Mouse (Mus musculus) gastrocnemius, adult 18-20 months (tissue): Measurements from ENCODE around the gene Avil. TPM values are rescaled to one million over a fixed set of nuclear protein-coding genes. Genes with fewer than 3 reads are reported as not detected.

Experiments
- DNase-seq: peaks from one replicate; pipeline ENCODE4 v3.0.0; 2021; ENCODE audit warnings: low spot score
- total RNA-seq, 2 experiments: library from RNA; stranded (reverse); gene quantifications; 2 replicates each; pipeline ENCODE4 v1.2.3; 2021

The Avil gene
- total RNA-seq, 2 experiments from 2014 or later: 2.9 to 3.6 TPM

DNA sequence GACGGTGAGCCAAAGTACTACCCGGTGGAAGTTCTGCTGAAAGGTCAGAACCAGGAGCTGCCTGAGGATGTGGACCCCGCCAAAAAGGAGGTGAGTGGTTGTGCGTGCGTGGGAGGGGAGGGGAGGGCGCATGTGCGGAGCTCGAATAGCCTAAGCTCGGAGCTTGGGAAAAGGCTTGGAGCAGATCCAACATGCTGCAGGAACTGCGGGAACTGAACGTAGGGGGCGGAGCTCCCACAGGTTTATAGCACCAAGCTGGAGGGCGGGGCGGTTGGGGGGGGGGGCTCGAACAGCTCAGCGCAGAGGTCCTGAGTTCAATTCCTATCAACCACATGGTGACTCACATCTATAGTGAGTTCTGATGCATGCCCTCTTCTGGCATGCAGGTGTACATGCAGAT, 17.9 kb downstream of the Avil start:
- no peak for DNase-seq

DNA sequence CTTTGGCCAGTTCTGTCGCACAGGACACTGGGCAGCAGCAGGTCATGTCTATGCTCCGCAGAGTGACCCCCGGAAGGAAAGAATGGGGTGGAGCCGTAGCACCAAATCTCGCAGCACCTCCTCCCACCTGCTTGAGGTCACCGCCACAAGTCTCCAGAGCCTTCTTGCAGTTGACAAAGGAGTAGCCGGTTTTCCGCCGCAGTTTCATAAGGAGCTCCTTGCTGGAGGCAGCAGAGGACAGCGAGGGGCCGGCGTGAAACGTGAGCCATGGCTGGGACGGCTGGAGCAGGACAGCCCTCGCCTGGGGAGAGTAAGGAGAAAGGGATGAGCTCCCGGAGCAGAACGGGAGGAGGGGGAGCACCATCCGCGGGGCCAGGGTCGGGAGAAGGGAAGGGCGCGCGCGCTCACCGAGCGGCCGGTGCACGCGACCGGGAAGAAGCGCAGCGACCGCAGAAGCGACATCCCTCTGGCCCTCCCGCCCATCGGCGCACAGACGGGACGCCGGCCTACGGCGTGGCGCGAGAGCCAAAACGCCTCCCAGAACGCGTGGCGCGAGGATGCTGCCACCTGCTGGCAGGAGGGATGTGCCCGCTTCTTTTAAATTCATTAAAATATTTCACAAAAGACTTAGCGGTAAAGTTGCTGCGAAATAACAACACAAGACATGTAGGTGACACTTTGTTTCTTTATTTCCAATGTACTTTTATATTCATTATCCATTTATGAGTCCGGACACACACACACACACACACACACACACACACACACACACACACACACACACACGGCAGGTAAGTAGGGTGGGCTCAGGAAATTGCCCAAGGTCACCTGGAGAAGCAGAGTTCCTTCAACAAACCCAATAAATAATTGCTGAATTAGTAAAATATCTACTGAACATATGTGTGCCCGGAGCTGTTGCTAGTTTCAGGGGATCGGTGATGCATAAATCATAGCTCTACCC, 30.1 kb downstream of the Avil start, which contains the start of gene Tsfm:
TSS of gene Tsfm (minus strand) at position 505 of the 961 bp plus-strand sequence.
- peak; percentile 92 for DNase-seq

DNA sequence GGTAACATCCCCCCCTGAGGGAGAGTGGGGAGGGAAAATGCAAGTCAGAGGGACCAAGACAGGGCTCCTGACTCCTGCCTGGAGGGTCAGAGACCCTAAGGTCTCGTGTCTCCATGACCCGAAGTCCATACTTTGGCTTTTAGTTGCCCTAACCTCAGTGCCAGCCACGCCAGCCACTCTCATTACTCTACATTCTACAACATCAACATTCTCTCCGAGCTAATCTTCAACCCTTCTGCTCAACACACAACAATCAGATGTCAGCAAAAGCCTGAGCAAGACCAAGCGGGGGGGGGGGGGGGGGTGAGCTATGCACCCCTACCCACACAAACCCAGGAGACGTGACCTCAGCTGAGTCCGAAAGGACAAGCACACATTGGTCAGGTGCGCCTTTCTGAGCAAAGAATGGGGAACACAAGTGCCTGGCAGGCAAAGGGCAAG, 32.8 kb downstream of the Avil start:
- DNase-seq: no peak

DNA sequence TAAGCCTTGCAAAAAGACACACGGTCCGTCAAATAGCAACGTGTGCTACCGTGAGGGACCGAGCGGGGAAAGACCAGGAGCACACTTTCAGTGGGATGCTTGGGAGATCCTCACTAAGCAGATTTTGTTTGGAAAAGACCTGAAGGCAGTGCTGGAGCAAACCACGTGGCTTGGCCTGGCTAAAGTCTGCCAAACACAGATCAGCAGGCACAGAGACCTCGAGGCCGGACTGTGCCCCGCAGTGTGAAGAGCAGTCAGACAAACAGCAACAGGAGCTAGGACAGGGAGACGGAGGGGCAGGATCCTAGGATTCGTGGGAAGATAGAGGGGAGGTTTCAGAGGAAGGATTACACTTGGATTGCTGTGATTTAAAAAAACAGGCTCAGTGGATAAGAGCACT, 35.8 kb downstream of the Avil start:
- no peak for DNase-seq

DNA sequence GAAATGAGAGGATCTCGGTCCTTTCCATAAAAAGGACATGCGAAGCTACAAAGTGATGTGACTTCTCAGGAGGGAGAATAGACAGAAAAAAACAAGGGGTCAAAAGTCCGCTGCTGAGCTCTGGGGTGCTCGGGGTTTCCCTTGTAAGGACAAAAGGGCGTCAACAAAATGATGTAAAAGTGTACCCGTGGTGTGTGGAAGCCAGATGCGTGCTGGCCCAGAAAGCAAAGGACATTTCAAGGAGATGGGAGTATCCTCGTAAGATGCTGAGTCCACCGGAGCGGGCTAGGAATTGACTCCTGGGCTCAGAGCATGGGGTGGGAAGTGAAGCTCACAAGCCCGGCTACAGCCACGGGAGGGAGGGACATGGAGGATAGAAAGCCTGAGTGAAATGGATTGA, 37.1 kb downstream of the Avil start:
- DNase-seq: no peak

DNA sequence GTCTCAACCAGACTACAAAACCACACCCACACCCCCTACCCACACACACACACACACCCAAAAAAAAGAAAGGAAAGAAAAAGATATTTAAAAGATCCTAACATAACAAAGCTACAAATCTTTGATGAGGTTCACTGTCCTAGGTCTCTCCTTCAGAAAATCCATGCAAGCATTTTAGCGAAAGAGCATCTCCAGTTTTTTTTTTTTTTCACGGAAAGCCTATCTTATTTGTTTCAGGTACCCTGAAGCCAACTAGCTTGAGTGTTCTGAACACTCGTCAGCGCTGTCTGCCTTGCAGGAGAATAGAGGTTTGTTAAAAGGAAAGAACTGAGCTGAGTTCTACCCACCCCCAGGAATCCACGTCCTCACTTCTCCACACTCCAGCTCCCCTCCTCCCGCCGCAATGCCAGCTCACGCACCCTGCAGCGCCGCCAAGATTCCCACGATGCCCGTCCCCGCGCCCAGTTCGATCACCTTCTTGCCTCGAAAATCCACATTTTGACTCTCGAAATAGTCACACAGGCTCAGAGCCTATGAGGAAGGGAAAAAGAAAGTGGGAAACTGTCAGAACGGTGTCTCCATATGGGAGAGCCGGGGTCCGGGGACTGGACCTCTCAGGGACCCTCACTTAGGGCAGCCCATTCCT, 40.2 kb downstream of the Avil start:
- no peak for DNase-seq

DNA sequence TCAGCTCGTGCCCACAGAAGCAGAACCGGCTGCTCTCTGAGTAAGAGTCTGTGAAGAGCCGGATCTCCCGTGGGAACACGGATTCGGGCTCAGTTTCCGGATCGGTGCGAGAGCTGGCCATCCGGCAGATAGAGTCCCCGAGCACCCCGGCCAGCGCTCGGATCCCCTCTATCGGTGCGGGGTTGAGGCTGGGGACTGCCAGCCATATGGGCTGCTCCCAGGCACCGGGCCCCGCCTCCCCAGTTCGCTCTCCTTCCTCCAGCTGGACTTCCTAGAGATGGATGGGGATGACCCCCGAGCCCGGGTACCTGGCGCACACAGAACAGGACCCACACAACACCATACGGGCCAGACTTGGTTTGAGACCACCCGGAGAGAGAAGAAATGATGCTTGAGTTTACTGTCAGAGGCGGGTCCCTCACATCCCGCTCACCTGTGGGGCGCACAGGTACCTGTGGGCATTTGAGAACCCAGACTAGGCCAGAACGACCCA, 40.8 kb downstream of the Avil start, which contains the start of the genes Mettl1 and Eef1akmt3:
TSS of gene Mettl1 (plus strand) at position 141 of the 493 bp plus-strand sequence.
TSS of gene Eef1akmt3 (minus strand) at position 240 of the 493 bp plus-strand sequence.
- DNase-seq: no peak

DNA sequence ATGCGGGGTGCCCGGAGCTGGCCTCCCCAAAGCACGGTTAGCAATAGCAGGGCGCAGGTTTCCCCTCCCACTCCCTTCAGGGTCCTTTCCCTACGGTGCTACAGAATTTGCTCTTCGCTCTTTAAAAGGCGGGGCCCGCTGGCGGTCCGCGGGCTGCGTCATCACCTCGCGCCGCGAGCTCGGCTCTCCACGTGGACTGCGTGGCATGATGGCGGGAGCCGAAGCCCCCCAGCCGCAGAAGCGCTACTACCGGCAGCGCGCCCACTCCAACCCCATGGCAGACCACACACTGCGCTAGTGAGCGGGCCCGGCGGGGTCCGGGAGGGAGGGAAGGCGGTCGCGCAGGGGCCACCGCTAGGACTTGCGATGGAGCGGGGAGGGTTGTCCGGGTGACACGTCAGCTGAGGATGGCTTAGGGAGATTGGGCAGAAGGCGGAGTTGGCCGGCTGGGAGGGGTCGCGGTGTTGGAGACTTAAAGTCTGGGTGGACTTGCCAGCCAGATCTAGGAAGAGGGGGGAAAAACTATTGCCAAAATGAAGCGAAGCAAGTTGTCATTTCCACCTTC, 41.3 kb downstream of the Avil start:
- peak; percentile 87 for DNase-seq

DNA sequence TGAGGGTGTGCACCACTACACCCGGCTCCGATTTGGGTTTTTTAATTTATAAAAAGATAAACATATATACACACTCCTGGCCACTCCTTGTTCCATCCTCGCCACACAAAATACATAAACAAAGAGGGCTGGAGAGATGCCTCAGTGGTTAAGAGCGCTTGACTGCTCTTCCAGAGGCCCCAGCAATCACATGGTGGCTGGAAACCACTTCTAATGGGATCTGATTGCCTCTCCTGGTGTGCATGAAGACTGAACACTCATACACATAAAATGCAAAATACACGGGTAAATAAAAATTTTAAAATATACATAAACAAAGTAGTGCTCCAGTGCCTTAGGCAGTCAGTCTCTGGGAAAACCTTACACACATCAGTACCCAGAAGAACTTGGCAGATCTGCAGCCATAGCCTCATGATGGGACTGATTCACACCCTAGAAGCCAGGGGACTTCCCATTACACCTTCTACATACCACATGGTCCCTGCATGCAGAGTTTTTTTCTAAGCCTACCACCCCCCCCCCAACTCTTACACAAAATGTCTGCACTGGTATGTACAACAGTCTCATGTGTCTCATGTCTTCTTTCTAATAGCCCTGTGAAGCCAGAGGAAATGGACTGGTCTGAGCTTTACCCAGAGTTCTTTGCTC, 42.1 kb downstream of the Avil start:
- no peak for DNase-seq

DNA sequence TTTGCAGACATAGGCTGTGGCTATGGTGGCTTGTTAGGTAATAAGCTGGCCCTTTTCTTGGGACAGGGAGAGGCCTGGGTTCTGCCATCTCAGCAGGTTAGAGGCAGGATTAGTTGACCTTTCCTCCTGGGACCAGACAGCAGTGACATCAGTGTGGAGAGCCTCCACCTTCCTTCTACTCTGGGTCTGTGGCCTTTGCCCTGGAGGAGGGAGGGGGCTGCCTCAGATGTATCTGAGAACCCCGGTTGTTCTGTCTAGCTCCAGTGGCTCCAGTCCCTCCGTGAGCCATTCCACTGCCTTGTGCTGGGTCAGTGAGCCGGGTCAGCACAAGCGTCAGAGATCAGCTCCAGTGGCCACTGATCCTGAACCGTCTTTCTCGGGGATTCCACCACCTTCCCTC, 42.7 kb downstream of the Avil start:
- DNase-seq: no peak

DNA sequence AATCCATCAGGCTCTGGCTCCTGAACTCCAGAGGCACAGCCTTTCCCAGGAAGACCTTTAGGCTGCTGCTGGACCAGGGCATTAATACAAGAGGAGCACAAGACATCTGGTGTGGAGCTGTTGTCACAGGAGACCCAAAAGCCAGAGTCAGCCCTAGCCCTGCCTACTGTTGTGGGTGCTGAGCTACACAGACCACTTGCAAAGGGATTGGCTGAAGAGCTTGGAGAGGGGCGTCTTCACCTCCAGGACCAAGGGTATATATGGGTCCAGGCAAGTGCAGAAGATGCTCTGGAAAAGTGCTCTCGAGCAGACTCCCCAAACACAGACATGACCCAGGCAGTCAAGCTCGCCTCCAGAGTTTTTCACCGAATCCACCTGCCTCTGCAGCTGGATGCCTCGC, 47.4 kb downstream of the Avil start, which contains the start of gene Cyp27b1:
TSS of gene Cyp27b1 (plus strand) at position 297 of the 400 bp plus-strand sequence.
- no peak for DNase-seq

DNA sequence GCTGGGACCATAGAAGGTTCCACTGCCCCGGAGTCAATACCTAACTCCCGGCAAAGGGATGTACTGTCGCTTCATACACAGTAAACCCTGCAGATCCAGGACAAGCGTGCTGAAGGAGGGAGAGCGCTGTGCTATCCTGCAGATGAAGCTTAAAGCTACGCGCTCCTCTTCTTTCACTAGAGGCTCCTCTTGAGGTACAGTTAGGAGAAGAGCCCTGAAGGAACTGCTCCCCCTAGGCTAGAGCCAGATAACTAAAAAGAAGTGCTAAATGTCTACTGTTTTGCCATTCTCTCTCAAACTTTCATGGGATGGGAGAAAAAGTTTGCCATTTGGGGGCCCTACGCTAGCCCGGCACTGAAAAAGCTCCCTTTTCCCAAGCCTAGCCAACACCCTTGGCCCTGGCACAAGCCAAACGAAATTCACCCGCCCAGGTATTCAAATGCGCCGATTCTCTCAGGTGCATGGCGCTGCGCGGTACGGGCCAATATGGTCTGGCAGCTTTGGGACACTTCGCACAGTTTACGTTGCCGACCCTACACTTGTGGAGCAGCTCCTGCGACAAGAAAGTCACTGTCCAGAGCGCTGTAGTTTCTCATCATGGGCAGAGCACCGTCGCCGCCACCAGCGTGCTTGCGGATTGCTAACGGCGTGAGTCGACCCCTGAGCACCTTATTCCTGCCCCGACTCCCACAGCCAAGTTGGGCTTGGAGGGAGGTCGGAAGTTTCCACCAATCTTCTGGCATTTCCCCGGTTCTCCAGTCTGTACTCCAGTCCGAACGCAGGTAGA, 48.3 kb downstream of the Avil start:
- no peak for DNase-seq

DNA sequence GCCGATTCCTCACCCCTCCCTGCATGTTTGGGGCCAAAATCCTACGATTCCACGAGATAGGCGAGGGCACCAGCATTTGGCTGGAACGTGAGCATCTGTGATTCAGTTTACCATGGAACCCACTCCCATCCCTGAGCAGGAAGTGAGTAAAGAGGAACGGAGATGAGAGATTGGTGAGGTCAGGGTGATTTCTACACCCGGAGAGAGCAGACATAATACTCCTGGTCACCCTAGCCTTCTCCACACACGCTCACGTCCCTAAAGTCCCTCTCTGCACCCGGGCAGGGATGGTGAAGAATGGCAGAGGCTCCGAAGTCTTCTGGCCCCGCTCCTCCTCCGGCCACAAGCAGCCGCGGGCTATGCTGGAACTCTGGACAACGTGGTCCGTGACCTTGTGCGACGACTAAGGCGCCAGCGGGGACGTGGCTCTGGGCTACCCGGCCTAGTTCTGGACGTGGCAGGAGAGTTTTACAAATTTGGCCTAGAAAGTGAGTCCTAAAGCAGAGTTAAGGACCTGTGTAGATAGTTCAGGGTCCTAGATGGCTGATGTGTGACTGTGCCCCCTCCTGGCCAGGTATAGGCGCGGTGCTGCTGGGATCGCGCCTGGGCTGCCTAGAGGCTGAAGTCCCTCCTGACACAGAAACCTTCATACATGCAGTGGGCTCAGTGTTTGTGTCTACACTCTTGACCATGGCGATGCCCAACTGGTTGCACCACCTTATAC, 49.0 kb downstream of the Avil start:
- DNase-seq: no peak

DNA sequence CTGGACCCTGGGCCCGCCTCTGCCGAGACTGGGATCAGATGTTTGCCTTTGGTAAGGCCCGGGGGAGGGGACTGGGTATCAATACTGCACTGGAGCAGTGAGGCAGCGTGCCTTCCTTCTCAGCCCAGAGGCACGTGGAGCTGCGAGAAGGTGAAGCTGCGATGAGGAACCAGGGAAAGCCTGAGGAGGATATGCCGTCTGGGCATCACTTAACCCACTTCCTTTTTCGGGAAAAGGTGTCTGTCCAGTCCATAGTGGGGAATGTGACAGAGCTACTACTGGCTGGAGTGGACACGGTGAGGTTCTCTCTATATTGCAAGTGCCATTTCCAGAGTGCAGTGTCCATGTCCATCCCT, 49.6 kb downstream of the Avil start:
- DNase-seq: no peak

DNA sequence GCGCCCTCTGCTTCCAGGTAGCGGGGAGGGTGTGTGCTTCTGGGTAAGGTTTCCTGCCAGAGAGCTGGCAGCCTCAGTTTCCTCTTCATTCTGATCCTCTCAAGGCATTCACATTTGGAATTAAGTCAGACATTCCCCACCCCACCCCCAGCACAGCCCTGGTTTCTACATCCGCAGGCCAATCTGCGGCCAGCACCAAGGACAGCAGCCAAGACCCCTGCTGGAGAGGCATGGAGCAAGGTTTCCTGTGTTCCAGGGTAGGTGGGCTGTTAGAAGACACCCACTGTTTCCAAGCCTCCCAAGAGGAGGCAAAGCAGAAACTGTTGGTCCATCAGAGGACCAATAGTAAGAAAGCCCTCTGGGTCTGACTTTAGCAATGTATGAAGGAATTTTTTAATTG, 54.1 kb downstream of the Avil start:
- DNase-seq: no peak

DNA sequence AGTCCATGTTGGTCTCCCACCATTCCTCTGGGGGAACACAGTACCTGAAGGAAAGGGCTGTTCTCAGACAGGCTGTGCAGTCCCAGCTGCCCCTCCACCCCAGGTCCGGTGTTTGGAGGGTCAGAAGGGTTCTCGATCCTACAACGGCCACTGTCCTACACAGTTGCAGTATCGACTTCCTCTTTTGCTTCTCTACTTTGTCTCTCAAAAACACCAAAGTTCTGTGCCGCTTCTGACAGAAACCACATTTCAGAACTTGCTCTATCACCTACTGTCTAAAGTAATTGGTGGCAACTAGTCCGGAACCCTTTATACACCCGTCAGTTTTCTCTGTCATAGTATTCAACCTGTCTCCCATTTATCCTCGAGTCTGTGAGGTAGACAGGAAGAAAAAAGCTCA, 54.9 kb downstream of the Avil start:
- no peak for DNase-seq

DNA sequence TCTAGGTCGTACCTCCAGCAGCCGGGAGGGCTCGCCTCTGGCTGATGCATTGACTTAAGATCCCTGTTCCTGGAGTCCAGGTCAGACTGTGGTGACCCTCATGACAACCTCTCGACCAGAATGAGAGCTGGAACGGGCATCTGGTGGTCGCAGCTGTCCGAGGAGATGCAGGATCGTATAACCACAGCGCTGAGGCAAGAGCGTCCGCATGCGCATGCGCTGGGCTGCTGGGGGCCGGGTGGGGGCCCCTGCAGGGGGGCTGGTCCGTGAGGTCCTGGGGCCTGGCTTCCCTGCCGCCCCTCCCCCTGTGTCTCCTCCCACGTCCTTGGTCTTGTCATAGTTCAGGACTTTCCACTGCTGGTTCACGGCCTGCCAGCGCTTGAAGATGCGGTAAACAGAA, 56.0 kb downstream of the Avil start:
- no peak for DNase-seq

DNA sequence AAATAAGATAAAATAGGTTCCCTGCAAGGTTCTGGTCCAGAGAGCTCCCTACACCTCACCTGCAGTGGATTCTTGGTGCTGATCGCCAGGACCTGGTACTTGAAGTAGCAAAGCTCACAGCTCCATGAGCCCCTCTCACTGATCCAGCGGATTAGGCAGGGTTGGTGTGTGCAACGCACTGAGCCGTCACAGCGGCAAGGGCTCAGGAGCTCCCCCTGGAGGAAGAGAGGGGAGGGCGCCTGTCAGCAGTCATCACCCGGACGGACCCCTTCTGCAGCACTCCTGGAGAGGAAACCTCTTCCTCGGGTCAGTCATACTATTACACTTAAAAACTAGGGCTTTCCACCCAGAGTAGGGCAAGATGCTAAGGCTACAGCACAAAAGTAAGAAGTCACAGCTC, 57.7 kb downstream of the Avil start:
- peak; percentile 74 for DNase-seq

DNA sequence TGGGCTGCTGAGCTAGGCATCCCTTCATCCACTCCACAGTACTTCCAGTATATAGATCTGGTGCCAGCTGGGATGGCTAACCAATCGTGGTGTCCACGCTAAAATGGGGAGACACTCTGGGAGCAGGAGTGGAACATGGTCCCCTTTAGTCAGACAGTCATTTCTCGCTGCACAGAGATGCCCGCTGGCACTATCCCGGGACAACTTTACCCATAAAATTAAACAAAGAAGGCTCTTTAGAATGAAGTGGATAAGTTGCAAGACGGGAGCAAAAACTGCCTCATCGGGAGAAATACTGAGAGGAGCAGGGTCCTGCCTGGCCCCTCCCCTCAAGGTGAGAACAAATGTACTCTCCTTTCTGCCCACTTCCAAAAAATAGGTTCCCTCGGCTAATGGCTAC, 58.2 kb downstream of the Avil start:
- no peak for DNase-seq
